Mouse (Mus musculus): ENCODE results near the gene Syt1.

- no peak for TF ChIP-seq CTCF (IDR thresholded peaks at IDR 0.05; ENCODE audit: low read depth, low read length)
- TF ChIP-seq TAL1 (conservative IDR thresholded peaks at IDR 0.05; ENCODE audit: low read depth, low read length), result no peak
Observed at GRCm38 (mm10) chr10:108600693-108601092, 410.1 kb downstream of the Syt1 start.

Measured in G1E (cell line).